Mouse (Mus musculus) fat pad, adult 2 months (tissue): ENCODE measurements around the gene Fbxo22.
"Not testable (repeated sequence)": the region's sequence is repeated elsewhere in the genome, so short reads cannot be mapped to it uniquely, and the experiment has no call there.

Experiments
- DNase-seq: peaks from one replicate; pipeline ENCODE4 v3.0.0-alpha.2; 2011; ENCODE audit warnings: low read depth, low spot score; ENCODE audit errors: extremely low read depth

Fbxo22 gene

GRCm38 (mm10) chr9:55208790-55209481 is at the start of gene Fbxo22:
TSS of gene Fbxo22 (plus strand) at chr9:55208925.
- no peak for DNase-seq

GRCm38 (mm10) chr9:55170655-55171412 is 37.9 kb upstream of the Fbxo22 start:
- DNase-seq, result no peak

- DNase-seq, result no peak
Observed at GRCm38 (mm10) chr9:55172195-55172685, 36.5 kb upstream of the Fbxo22 start.

- no peak for DNase-seq
Observed at GRCm38 (mm10) chr9:55174235-55174634, 34.5 kb upstream of the Fbxo22 start.

- DNase-seq, result no peak
Observed at GRCm38 (mm10) chr9:55195876-55196275, 12.8 kb upstream of the Fbxo22 start.

- no peak for DNase-seq
Observed at GRCm38 (mm10) chr9:55198260-55198659, 10.5 kb upstream of the Fbxo22 start.

- no peak for DNase-seq
Observed at GRCm38 (mm10) chr9:55199348-55199747, 9.4 kb upstream of the Fbxo22 start.

- DNase-seq, result no peak
Observed at GRCm38 (mm10) chr9:55208458-55208789, 301 bp upstream of the Fbxo22 start.

- no peak for DNase-seq
Observed at GRCm38 (mm10) chr9:55211611-55212010, 2.9 kb downstream of the Fbxo22 start.

- no peak for DNase-seq
Observed at GRCm38 (mm10) chr9:55213396-55213795, 4.7 kb downstream of the Fbxo22 start.

- DNase-seq, result no peak
Observed at GRCm38 (mm10) chr9:55215056-55215455, 6.3 kb downstream of the Fbxo22 start.

- no peak for DNase-seq
Observed at GRCm38 (mm10) chr9:55215648-55216047, 6.9 kb downstream of the Fbxo22 start.

- no peak for DNase-seq
Observed at GRCm38 (mm10) chr9:55216078-55216477, 7.4 kb downstream of the Fbxo22 start.

GRCm38 (mm10) chr9:55217381-55217780 is 8.7 kb downstream of the Fbxo22 start:
- no peak for DNase-seq

GRCm38 (mm10) chr9:55225165-55225737 is 16.5 kb downstream of the Fbxo22 start:
- DNase-seq, result no peak

GRCm38 (mm10) chr9:55226251-55226650 is 17.5 kb downstream of the Fbxo22 start:
- DNase-seq, result no peak

- DNase-seq, result no peak
Observed at GRCm38 (mm10) chr9:55228149-55228548, 19.4 kb downstream of the Fbxo22 start.

GRCm38 (mm10) chr9:55229010-55229409 is 20.3 kb downstream of the Fbxo22 start:
- DNase-seq, result no peak

- no peak for DNase-seq
Observed at GRCm38 (mm10) chr9:55231544-55231943, 22.8 kb downstream of the Fbxo22 start.

GRCm38 (mm10) chr9:55232110-55232509 is 23.4 kb downstream of the Fbxo22 start:
- no peak for DNase-seq

GRCm38 (mm10) chr9:55232586-55232985 is 23.9 kb downstream of the Fbxo22 start:
- DNase-seq, result no peak

- DNase-seq, result not testable (repeated sequence)
Observed at GRCm38 (mm10) chr9:55233076-55233475, 24.4 kb downstream of the Fbxo22 start.
